Mouse (Mus musculus): ENCODE measurements at regions not wholly inside any gene's neighbourhood (a gene's known extent, or its start where the extent isn't known, plus 50 kb on each side); places are given as distances from the start of the nearest gene placed in this dataset.
"Not testable (repeated sequence)": the region's sequence is repeated elsewhere in the genome, so short reads cannot be mapped to it uniquely, and the experiment has no call there.

GRCm38 (mm10) chr7:83369191-83369590, 215.5 kb upstream of the Tmc3 start:
- Histone ChIP-seq H3K4me3 (no peak overlapping the region), H3K9me3 (no peaks in the 10 kb centered on the region), H3K27me3 (replicated peaks) (no peaks in the 10 kb centered on the region), H3K27ac (no peak overlapping the region), H3K4me2 (no peak overlapping the region), H3K4me1 (no peaks in the 10 kb centered on the region), H3K36me3 (replicated peaks) (no peaks in the 10 kb centered on the region), H3K9ac (no peak overlapping the region)
- WGBS = 86% methylated on average over 3 of the region's 3 CpGs
- ATAC-seq (replicated peaks) = no peak

- Histone ChIP-seq H3K36me3 (replicated peaks) (no peaks in the 10 kb centered on the region), H3K4me3 (no peak overlapping the region), H3K27me3 (replicated peaks) (no peaks in the 10 kb centered on the region), H3K27ac (no peak overlapping the region), H3K9ac (no peak overlapping the region), H3K4me1 (no peaks in the 10 kb centered on the region), H3K9me3 (no peaks in the 10 kb centered on the region), H3K4me2 (no peak overlapping the region)
- ATAC-seq (replicated peaks) = no peak
- 81% methylated on average over 6 of the region's 6 CpGs for WGBS
These were observed 215.1 kb upstream of the Tmc3 start for GRCm38 (mm10) chr7:83369605-83370004.

GRCm38 (mm10) chr7:83376826-83377225, 207.9 kb upstream of the Tmc3 start:
- WGBS = 75% methylated on average over 1 of the region's 1 CpGs
- no peak overlapping the region for H3K4me3 ChIP-seq

GRCm38 (mm10) chr7:83381381-83382181, 203.1 kb upstream of the Tmc3 start:
- Histone ChIP-seq H3K27me3 (replicated peaks) (no peaks in the 10 kb centered on the region), H3K9me3 (no peaks in the 10 kb centered on the region), H3K9ac (no peak overlapping the region), H3K4me1 (peaks cover 23% of the 10 kb centered on the region), H3K4me3 (no peak overlapping the region), H3K4me2 (peak overlapping the region; percentile 34), H3K36me3 (replicated peaks) (no peaks in the 10 kb centered on the region), H3K27ac (peak overlapping the region; percentile 77; the same call in 1 of the 2 replicates)
- WGBS = 60% methylated on average over 7 of the region's 7 CpGs
- no peak for ATAC-seq (replicated peaks)

More at GRCm38 (mm10) chr7:83376826-83377225, 207.9 kb upstream of the Tmc3 start:
- Histone ChIP-seq H3K27ac (no peak overlapping the region), H3K27me3 (replicated peaks) (no peaks in the 10 kb centered on the region), H3K9me3 (no peaks in the 10 kb centered on the region), H3K36me3 (replicated peaks) (no peaks in the 10 kb centered on the region), H3K4me2 (no peak overlapping the region), H3K9ac (no peak overlapping the region), H3K4me1 (peaks cover 9% of the 10 kb centered on the region)
- ATAC-seq (replicated peaks) = no peak

- peaks cover 23% of the 10 kb centered on the region for H3K4me1 ChIP-seq
- H3K4me3 ChIP-seq = peak overlapping the region; percentile 10
- 10% methylated on average over 8 of the region's 8 CpGs for WGBS
- ATAC-seq (replicated peaks) = peak; percentile 96
- no peaks in the 10 kb centered on the region for H3K27me3 ChIP-seq (replicated peaks)
- H3K4me2 ChIP-seq = peak overlapping the region; percentile 34
- H3K36me3 ChIP-seq (replicated peaks) = no peaks in the 10 kb centered on the region
- no peak overlapping the region for H3K9ac ChIP-seq
- peak overlapping the region; percentile 77 for H3K27ac ChIP-seq
- H3K9me3 ChIP-seq = no peaks in the 10 kb centered on the region
These were observed 201.8 kb upstream of the Tmc3 start for GRCm38 (mm10) chr7:83382803-83383363.

GRCm38 (mm10) chr7:83391388-83391787, 193.3 kb upstream of the Tmc3 start:
- Histone ChIP-seq H3K27me3 (replicated peaks) (no peaks in the 10 kb centered on the region), H3K36me3 (replicated peaks) (no peaks in the 10 kb centered on the region), H3K4me2 (no peak overlapping the region), H3K9me3 (no peaks in the 10 kb centered on the region), H3K27ac (no peak overlapping the region), H3K4me3 (no peak overlapping the region), H3K9ac (no peak overlapping the region), H3K4me1 (no peaks in the 10 kb centered on the region)
- no peak for ATAC-seq (replicated peaks)
- WGBS = 78% methylated on average over 5 of the region's 5 CpGs

GRCm38 (mm10) chr7:83392181-83392580, 192.5 kb upstream of the Tmc3 start:
- no peaks in the 10 kb centered on the region for H3K27me3 ChIP-seq (replicated peaks)
- WGBS = 98% methylated on average over 2 of the region's 2 CpGs
- H3K4me2 ChIP-seq = no peak overlapping the region
- H3K36me3 ChIP-seq (replicated peaks) = no peaks in the 10 kb centered on the region
- no peak overlapping the region for H3K9ac ChIP-seq
- H3K4me3 ChIP-seq = no peak overlapping the region
- no peak for ATAC-seq (replicated peaks)
- no peak overlapping the region for H3K27ac ChIP-seq
- no peaks in the 10 kb centered on the region for H3K9me3 ChIP-seq
- H3K4me1 ChIP-seq = no peaks in the 10 kb centered on the region

GRCm38 (mm10) chr7:83392625-83393024, 192.1 kb upstream of the Tmc3 start:
- Histone ChIP-seq H3K9me3 (no peaks in the 10 kb centered on the region), H3K4me1 (no peaks in the 10 kb centered on the region), H3K27ac (no peak overlapping the region), H3K27me3 (replicated peaks) (no peaks in the 10 kb centered on the region), H3K4me2 (no peak overlapping the region), H3K36me3 (replicated peaks) (no peaks in the 10 kb centered on the region), H3K9ac (no peak overlapping the region), H3K4me3 (no peak overlapping the region)
- ATAC-seq (replicated peaks) = no peak

GRCm38 (mm10) chr7:83394156-83394555, 190.6 kb upstream of the Tmc3 start:
- Histone ChIP-seq H3K4me3 (no peak overlapping the region), H3K27ac (no peak overlapping the region), H3K9me3 (no peaks in the 10 kb centered on the region), H3K36me3 (replicated peaks) (no peaks in the 10 kb centered on the region), H3K9ac (no peak overlapping the region), H3K4me1 (no peaks in the 10 kb centered on the region), H3K4me2 (no peak overlapping the region), H3K27me3 (replicated peaks) (no peaks in the 10 kb centered on the region)
- 57% methylated on average over 2 of the region's 2 CpGs for WGBS
- ATAC-seq (replicated peaks) = no peak

- Histone ChIP-seq H3K4me1 (no peaks in the 10 kb centered on the region), H3K9me3 (no peaks in the 10 kb centered on the region), H3K4me2 (no peak overlapping the region), H3K36me3 (replicated peaks) (no peaks in the 10 kb centered on the region), H3K9ac (no peak overlapping the region), H3K4me3 (no peak overlapping the region), H3K27me3 (replicated peaks) (no peaks in the 10 kb centered on the region), H3K27ac (no peak overlapping the region)
- ATAC-seq (replicated peaks) = no peak
These were observed 185.1 kb upstream of the Tmc3 start for GRCm38 (mm10) chr7:83399668-83400067.

GRCm38 (mm10) chr7:83401001-83401400, 183.7 kb upstream of the Tmc3 start:
- Histone ChIP-seq H3K4me2 (no peak overlapping the region), H3K4me1 (no peaks in the 10 kb centered on the region), H3K9me3 (no peaks in the 10 kb centered on the region), H3K36me3 (replicated peaks) (no peaks in the 10 kb centered on the region), H3K4me3 (no peak overlapping the region), H3K9ac (no peak overlapping the region), H3K27ac (no peak overlapping the region), H3K27me3 (replicated peaks) (no peaks in the 10 kb centered on the region)
- 81% methylated on average over 5 of the region's 5 CpGs for WGBS
- ATAC-seq (replicated peaks) = no peak

- not testable (repeated sequence) for H3K27ac ChIP-seq; H3K4me3 ChIP-seq; ATAC-seq (replicated peaks); H3K36me3 ChIP-seq (replicated peaks); H3K9me3 ChIP-seq; H3K9ac ChIP-seq; H3K27me3 ChIP-seq (replicated peaks); H3K4me1 ChIP-seq; H3K4me2 ChIP-seq
- WGBS = 91% methylated on average over 5 of the region's 5 CpGs
These were observed 172.0 kb upstream of the Tmc3 start for GRCm38 (mm10) chr7:83412745-83413144.

GRCm38 (mm10) chr7:83429929-83430556, 154.7 kb upstream of the Tmc3 start:
- no peaks in the 10 kb centered on the region for H3K36me3 ChIP-seq (replicated peaks)
- no peak overlapping the region for H3K27ac ChIP-seq
- no peak for ATAC-seq (replicated peaks)
- peaks cover 3% of the 10 kb centered on the region; the same call in 1 of the 2 replicates for H3K4me1 ChIP-seq
- H3K4me3 ChIP-seq = no peak overlapping the region
- no peak overlapping the region for H3K9ac ChIP-seq
- no peak overlapping the region for H3K4me2 ChIP-seq
- H3K27me3 ChIP-seq (replicated peaks) = no peaks in the 10 kb centered on the region
- no peaks in the 10 kb centered on the region for H3K9me3 ChIP-seq
- 75% methylated on average over 3 of the region's 3 CpGs for WGBS
